Mouse (Mus musculus) ES-E14 (cell line): Measurements from ENCODE around the gene Ankrd28.

Experiments used
- HCFC1 ChIP-seq: IDR thresholded peaks from 2 replicates; pipeline ENCODE4 v1.6.1; 2012; ENCODE audit warnings: low read length, inconsistent platforms, borderline replicate concordance; ENCODE audit not compliant: insufficient read depth
- MAFK ChIP-seq: IDR thresholded peaks from 2 replicates; pipeline ENCODE4 v1.6.1; 2014; ENCODE audit warnings: mild to moderate bottlenecking, low read depth, low read length, inconsistent platforms; ENCODE audit not compliant: insufficient read depth
- ZNF384 ChIP-seq: IDR thresholded peaks from 2 replicates; pipeline ENCODE4 v1.6.1; 2012; ENCODE audit warnings: low read depth, low read length, inconsistent platforms

- no peak for TF ChIP-seq MAFK
- no peak for TF ChIP-seq HCFC1
- TF ChIP-seq ZNF384 = no peak
These were observed 61.9 kb downstream of the Ankrd28 start for GRCm38 (mm10) chr14:31768531-31768930.
